Mouse (Mus musculus) hindbrain, embryonic 11.5 days (tissue): ENCODE results near the gene Lmo2. TPM values are rescaled to one million over a fixed set of nuclear protein-coding genes. Genes with fewer than 3 reads are reported as not detected.

Experiments used
- ATAC-seq: fragments of 200-750 bp; cut with Nextera tagmentation; 2 replicates; pipeline ENCODE4 v1.8.0; 2017; ENCODE audit warnings: mild to moderate bottlenecking, moderate TSS enrichment, moderate library complexity; ENCODE audit not compliant: low FRiP score
- DNase-seq: peaks from one replicate; pipeline ENCODE4 v3.0.0-alpha.2; 2015; ENCODE audit warnings: low spot score
- H3K27ac ChIP-seq: fragments of 300-500 bp; sonication (generic); 2 replicates; pipeline ENCODE4 v1.5.1; 2014; ENCODE audit warnings: mild to moderate bottlenecking, low read depth, low read length
- H3K27me3 ChIP-seq: fragments of 300-500 bp; sonication (generic); 2 replicates; pipeline ENCODE4 v1.6.1; 2014; ENCODE audit warnings: mild to moderate bottlenecking, low read length, moderate library complexity, mixed read lengths; ENCODE audit not compliant: control insufficient read depth, insufficient read depth
- H3K36me3 ChIP-seq: fragments of 300-500 bp; sonication (generic); 2 replicates; pipeline ENCODE4 v1.6.1; 2014; ENCODE audit warnings: mild to moderate bottlenecking, low read length, moderate library complexity, mixed read lengths; ENCODE audit not compliant: control insufficient read depth, insufficient read depth
- H3K4me1 ChIP-seq: fragments of 300-500 bp; sonication (generic); replicated peaks from 2 replicates; pipeline ENCODE4 v1.6.1; 2014; ENCODE audit warnings: low read length, mixed read lengths; ENCODE audit not compliant: control insufficient read depth, insufficient read depth
- H3K4me2 ChIP-seq: fragments of 300-500 bp; sonication (generic); replicated peaks from 2 replicates; pipeline ENCODE4 v1.6.1; 2014; ENCODE audit warnings: mild to moderate bottlenecking, low read depth, low read length
- H3K4me3 ChIP-seq: fragments of 300-500 bp; sonication (generic); 2 replicates; pipeline ENCODE4 v1.5.1; 2014; ENCODE audit warnings: low read depth, low read length
- H3K9ac ChIP-seq: fragments of 300-500 bp; sonication (generic); 2 replicates; pipeline ENCODE4 v1.6.1; 2014; ENCODE audit warnings: low read depth, low read length
- H3K9me3 ChIP-seq: fragments of 300-500 bp; sonication (generic); 2 replicates; pipeline ENCODE4 v1.6.1; 2016; ENCODE audit warnings: low read length; ENCODE audit not compliant: control insufficient read depth
- WGBS: fragments of 180-500 bp; shearing (Covaris S2); extraction: QIAGEN DNeasy Blood & Tissue Kit; methylation state at CpG from one replicate; pipeline ENCODE4 v1.1.7; 2014; 5-methylcytosine and 5-hydroxymethylcytosine counted together
- polyA plus RNA-seq: library from polyadenylated mRNA; unstranded; fragments of >200 nt; fragmentation: Nextera tagmentation; extraction: Ambion mirVana; gene quantifications from 2 replicates; pipeline ENCODE4 v1.2.1, GENCODE M21; 2014

The Lmo2 gene
- polyA plus RNA-seq, 1 experiment from 2014 or later = 21.3 TPM

- no peaks in the 10 kb centered on the region for H3K27me3 ChIP-seq
- no peaks in the 10 kb centered on the region for H3K9me3 ChIP-seq
- no peak overlapping the region for H3K4me3 ChIP-seq
- 84% methylated on average over 2 of the region's 2 CpGs for WGBS
- no peak overlapping the region for H3K9ac ChIP-seq
- ATAC-seq = no peak
- no peaks in the 10 kb centered on the region for H3K36me3 ChIP-seq
- H3K27ac ChIP-seq = no peak overlapping the region
- no peaks in the 10 kb centered on the region for H3K4me1 ChIP-seq
- no peak for DNase-seq
- H3K4me2 ChIP-seq = 0 out of 2 replicates have a peak overlapping the region, but pooled peaks have one; percentile 82
Measured at GRCm38 (mm10) chr2:104029074-104029473, 71.3 kb downstream of the Lmo2 start.

- H3K4me3 ChIP-seq = no peak overlapping the region
- 89% methylated on average over 3 of the region's 3 CpGs for WGBS
- no peak for DNase-seq
- H3K27me3 ChIP-seq = no peaks in the 10 kb centered on the region
- no peak overlapping the region for H3K4me2 ChIP-seq
- no peak for ATAC-seq
- H3K4me1 ChIP-seq = no peaks in the 10 kb centered on the region
- H3K27ac ChIP-seq = no peak overlapping the region
- no peaks in the 10 kb centered on the region for H3K36me3 ChIP-seq
- no peak overlapping the region for H3K9ac ChIP-seq
- no peaks in the 10 kb centered on the region for H3K9me3 ChIP-seq
Measured at GRCm38 (mm10) chr2:104030381-104030780, 72.6 kb downstream of the Lmo2 start.

Other genes with a start within 250 kb of the Lmo2 start
- gene Nat10, start 196.7 kb upstream of the Lmo2 start, polyA plus RNA-seq = 21.5 and 22.7 TPM in 2 replicates
- gene Caprin1, start 160.3 kb upstream of the Lmo2 start, polyA plus RNA-seq = 610 and 653 TPM in 2 replicates
- 59.9 and 61.4 TPM in 2 replicates for gene Fbxo3, start 69.7 kb downstream of the Lmo2 start, polyA plus RNA-seq
- gene 4931422A03Rik, start 70.4 kb downstream of the Lmo2 start, polyA plus RNA-seq = 1.9 and 2.5 TPM in 2 replicates
- gene Gm10912, start 107.8 kb downstream of the Lmo2 start, polyA plus RNA-seq = not detected in 2 replicates
- gene Gm10799, start 110.6 kb downstream of the Lmo2 start, polyA plus RNA-seq = not detected in 2 replicates
- gene Cd59b, start 111.9 kb downstream of the Lmo2 start, polyA plus RNA-seq = 4.3 and 4.8 TPM in 2 replicates
- 31.7 and 32.3 TPM in 2 replicates for gene Cd59a, start 137.8 kb downstream of the Lmo2 start, polyA plus RNA-seq
- gene A930018P22Rik, start 164.8 kb downstream of the Lmo2 start, polyA plus RNA-seq = 0.18 TPM in 1 of 2 replicates, not detected in the other